Mouse (Mus musculus) heart, adult 8-10 months (tissue): Measurements from ENCODE around the gene BC052040. TPM values are rescaled to one million over a fixed set of nuclear protein-coding genes. Genes with fewer than 3 reads are reported as not detected.

ENCODE experiments used
- DNase-seq: peaks from one replicate; pipeline ENCODE4 v3.0.0; 2022; ENCODE audit warnings: low spot score
- total RNA-seq, 4 experiments: library from RNA; stranded (reverse); gene quantifications; 2 replicates each; pipeline ENCODE4 v1.2.4; 2022

Gene BC052040
- total RNA-seq, 4 experiments from 2014 or later: 2.0 to 3.1 (median 2.9) TPM

- no peak for DNase-seq
Observed at GRCm38 (mm10) chr2:115601280-115601679, 19.8 kb downstream of the BC052040 start.

- DNase-seq: no peak
Observed at GRCm38 (mm10) chr2:115602116-115602515, 20.6 kb downstream of the BC052040 start.

- DNase-seq: no peak
Observed at GRCm38 (mm10) chr2:115604132-115604531, 22.6 kb downstream of the BC052040 start.

GRCm38 (mm10) chr2:115605829-115606336 is 24.4 kb downstream of the BC052040 start:
- no peak for DNase-seq

GRCm38 (mm10) chr2:115609020-115609419 is 27.5 kb downstream of the BC052040 start:
- no peak for DNase-seq

GRCm38 (mm10) chr2:115610092-115610491 is 28.6 kb downstream of the BC052040 start:
- no peak for DNase-seq

GRCm38 (mm10) chr2:115610503-115610902 is 29.0 kb downstream of the BC052040 start:
- DNase-seq: no peak

GRCm38 (mm10) chr2:115613830-115614520 is 32.5 kb downstream of the BC052040 start:
- no peak for DNase-seq

GRCm38 (mm10) chr2:115628471-115628870 is 47.0 kb downstream of the BC052040 start:
- no peak for DNase-seq

GRCm38 (mm10) chr2:115631031-115631434 is 49.5 kb downstream of the BC052040 start:
- DNase-seq: no peak

GRCm38 (mm10) chr2:115631826-115632225 is 50.3 kb downstream of the BC052040 start:
- no peak for DNase-seq

- DNase-seq: no peak
Observed at GRCm38 (mm10) chr2:115650203-115650602, 68.7 kb downstream of the BC052040 start.

- no peak for DNase-seq
Observed at GRCm38 (mm10) chr2:115659712-115660111, 78.2 kb downstream of the BC052040 start.

- DNase-seq: no peak
Observed at GRCm38 (mm10) chr2:115660213-115661120, 79.0 kb downstream of the BC052040 start.

GRCm38 (mm10) chr2:115667516-115667915 is 86.0 kb downstream of the BC052040 start:
- no peak for DNase-seq

- no peak for DNase-seq
Observed at GRCm38 (mm10) chr2:115673054-115673660, 91.6 kb downstream of the BC052040 start.

GRCm38 (mm10) chr2:115678786-115679185 is 97.3 kb downstream of the BC052040 start:
- no peak for DNase-seq

GRCm38 (mm10) chr2:115685250-115685649 is 103.7 kb downstream of the BC052040 start:
- DNase-seq: no peak

GRCm38 (mm10) chr2:115687612-115688011 is 106.1 kb downstream of the BC052040 start:
- DNase-seq: no peak

GRCm38 (mm10) chr2:115688282-115688681 is 106.8 kb downstream of the BC052040 start:
- DNase-seq: no peak

GRCm38 (mm10) chr2:115693841-115694240 is 112.3 kb downstream of the BC052040 start:
- no peak for DNase-seq

GRCm38 (mm10) chr2:115694386-115694785 is 112.9 kb downstream of the BC052040 start:
- no peak for DNase-seq
